Mouse (Mus musculus): ENCODE results near the gene Kcnb1. TPM values are rescaled to one million over a fixed set of nuclear protein-coding genes. Genes with fewer than 3 reads are reported as not detected.

Gene Kcnb1
- polyA plus RNA-seq, 1 experiment from 2014 or later: 1.5 TPM

- 70% methylated on average over 5 of the region's 5 CpGs for WGBS
- H3K27ac ChIP-seq (ENCODE audit: low read depth, low read length): no peak overlapping the region
- no peaks in the 10 kb centered on the region for H3K9me3 ChIP-seq (ENCODE audit: control insufficient read depth, low read length)
- peaks cover 5% of the 10 kb centered on the region; the same call in 1 of the 2 replicates for H3K4me1 ChIP-seq (ENCODE audit: control insufficient read depth, insufficient read depth, low read length)
- no peaks in the 10 kb centered on the region for H3K36me3 ChIP-seq (ENCODE audit: control insufficient read depth, insufficient read depth, low read length)
- no peaks in the 10 kb centered on the region for H3K27me3 ChIP-seq (ENCODE audit: control insufficient read depth, insufficient read depth, low read length)
- no peak for ATAC-seq (ENCODE audit: low FRiP score, low TSS enrichment)
- H3K4me3 ChIP-seq (ENCODE audit: low read length): no peak overlapping the region
- H3K4me2 ChIP-seq (replicated peaks; ENCODE audit: low read depth, low read length): no peak overlapping the region
- H3K9ac ChIP-seq (ENCODE audit: low read depth, low read length): no peak overlapping the region
These were observed 103.1 kb downstream of the Kcnb1 start for GRCm38 (mm10) chr2:167086836-167087235.

GRCm38 (mm10) chr2:167086092-167086491 lies 103.9 kb downstream of the Kcnb1 start:
- Histone ChIP-seq H3K9me3 (ENCODE audit: control insufficient read depth, low read length) (no peaks in the 10 kb centered on the region), H3K9ac (ENCODE audit: low read depth, low read length) (no peak overlapping the region), H3K27ac (ENCODE audit: low read depth, low read length) (no peak overlapping the region), H3K27me3 (ENCODE audit: control insufficient read depth, insufficient read depth, low read length) (no peaks in the 10 kb centered on the region), H3K4me2 (replicated peaks; ENCODE audit: low read depth, low read length) (no peak overlapping the region), H3K36me3 (ENCODE audit: control insufficient read depth, insufficient read depth, low read length) (no peaks in the 10 kb centered on the region), H3K4me3 (ENCODE audit: low read length) (no peak overlapping the region), H3K4me1 (ENCODE audit: control insufficient read depth, insufficient read depth, low read length) (peaks cover 5% of the 10 kb centered on the region; the same call in 1 of the 2 replicates)
- WGBS: 35% methylated on average over 11 of the region's 11 CpGs
- ATAC-seq (ENCODE audit: low FRiP score, low TSS enrichment): no peak

GRCm38 (mm10) chr2:167081639-167082038 lies 108.3 kb downstream of the Kcnb1 start:
- Histone ChIP-seq H3K9ac (ENCODE audit: low read depth, low read length) (no peak overlapping the region), H3K4me1 (ENCODE audit: control insufficient read depth, insufficient read depth, low read length) (peaks cover 17% of the 10 kb centered on the region; the same call in 1 of the 2 replicates), H3K27ac (ENCODE audit: low read depth, low read length) (no peak overlapping the region), H3K4me3 (ENCODE audit: low read length) (no peak overlapping the region), H3K36me3 (ENCODE audit: control insufficient read depth, insufficient read depth, low read length) (no peaks in the 10 kb centered on the region), H3K27me3 (ENCODE audit: control insufficient read depth, insufficient read depth, low read length) (no peaks in the 10 kb centered on the region), H3K4me2 (replicated peaks; ENCODE audit: low read depth, low read length) (no peak overlapping the region), H3K9me3 (ENCODE audit: control insufficient read depth, low read length) (no peaks in the 10 kb centered on the region)
- ATAC-seq (ENCODE audit: low FRiP score, low TSS enrichment): peak; percentile 81
- WGBS: 9% methylated on average over 4 of the region's 4 CpGs

- Histone ChIP-seq H3K4me2 (replicated peaks; ENCODE audit: low read depth, low read length) (no peak overlapping the region), H3K27ac (ENCODE audit: low read depth, low read length) (no peak overlapping the region), H3K9ac (ENCODE audit: low read depth, low read length) (no peak overlapping the region), H3K9me3 (ENCODE audit: control insufficient read depth, low read length) (no peaks in the 10 kb centered on the region), H3K27me3 (ENCODE audit: control insufficient read depth, insufficient read depth, low read length) (no peaks in the 10 kb centered on the region), H3K36me3 (ENCODE audit: control insufficient read depth, insufficient read depth, low read length) (no peaks in the 10 kb centered on the region), H3K4me1 (ENCODE audit: control insufficient read depth, insufficient read depth, low read length) (peaks cover 15% of the 10 kb centered on the region; the same call in 1 of the 2 replicates), H3K4me3 (ENCODE audit: low read length) (no peak overlapping the region)
- WGBS: 54% methylated on average over 6 of the region's 6 CpGs
- ATAC-seq (ENCODE audit: low FRiP score, low TSS enrichment): no peak
These were observed 108.8 kb downstream of the Kcnb1 start for GRCm38 (mm10) chr2:167081135-167081534.

GRCm38 (mm10) chr2:167080387-167080786 lies 109.6 kb downstream of the Kcnb1 start:
- no peak overlapping the region for H3K4me3 ChIP-seq (ENCODE audit: low read length)
- no peak overlapping the region for H3K4me2 ChIP-seq (replicated peaks; ENCODE audit: low read depth, low read length)
- ATAC-seq (ENCODE audit: low FRiP score, low TSS enrichment): no peak
- no peak overlapping the region for H3K9ac ChIP-seq (ENCODE audit: low read depth, low read length)
- no peaks in the 10 kb centered on the region for H3K9me3 ChIP-seq (ENCODE audit: control insufficient read depth, low read length)
- H3K36me3 ChIP-seq (ENCODE audit: control insufficient read depth, insufficient read depth, low read length): no peaks in the 10 kb centered on the region
- H3K27me3 ChIP-seq (ENCODE audit: control insufficient read depth, insufficient read depth, low read length): no peaks in the 10 kb centered on the region
- 78% methylated on average over 3 of the region's 3 CpGs for WGBS
- H3K4me1 ChIP-seq (ENCODE audit: control insufficient read depth, insufficient read depth, low read length): peaks cover 12% of the 10 kb centered on the region; the same call in 1 of the 2 replicates
- no peak overlapping the region for H3K27ac ChIP-seq (ENCODE audit: low read depth, low read length)

GRCm38 (mm10) chr2:167079535-167080257 lies 110.3 kb downstream of the Kcnb1 start:
- Histone ChIP-seq H3K9ac (ENCODE audit: low read depth, low read length) (no peak overlapping the region), H3K4me2 (replicated peaks; ENCODE audit: low read depth, low read length) (no peak overlapping the region), H3K27me3 (ENCODE audit: control insufficient read depth, insufficient read depth, low read length) (no peaks in the 10 kb centered on the region), H3K4me3 (ENCODE audit: low read length) (no peak overlapping the region), H3K36me3 (ENCODE audit: control insufficient read depth, insufficient read depth, low read length) (no peaks in the 10 kb centered on the region), H3K4me1 (ENCODE audit: control insufficient read depth, insufficient read depth, low read length) (peaks cover 12% of the 10 kb centered on the region; the same call in 1 of the 2 replicates), H3K9me3 (ENCODE audit: control insufficient read depth, low read length) (no peaks in the 10 kb centered on the region), H3K27ac (ENCODE audit: low read depth, low read length) (no peak overlapping the region)
- ATAC-seq (ENCODE audit: low FRiP score, low TSS enrichment): no peak
- 44% methylated on average over 18 of the region's 18 CpGs for WGBS

GRCm38 (mm10) chr2:167078931-167079495 lies 110.9 kb downstream of the Kcnb1 start:
- H3K4me2 ChIP-seq (replicated peaks; ENCODE audit: low read depth, low read length): no peak overlapping the region
- peak; percentile 40; the same call in 1 of the 2 replicates for ATAC-seq (ENCODE audit: low FRiP score, low TSS enrichment)
- WGBS: 44% methylated on average over 9 of the region's 9 CpGs
- no peaks in the 10 kb centered on the region for H3K36me3 ChIP-seq (ENCODE audit: control insufficient read depth, insufficient read depth, low read length)
- no peaks in the 10 kb centered on the region for H3K9me3 ChIP-seq (ENCODE audit: control insufficient read depth, low read length)
- no peaks in the 10 kb centered on the region for H3K27me3 ChIP-seq (ENCODE audit: control insufficient read depth, insufficient read depth, low read length)
- H3K9ac ChIP-seq (ENCODE audit: low read depth, low read length): no peak overlapping the region
- no peak overlapping the region for H3K27ac ChIP-seq (ENCODE audit: low read depth, low read length)
- H3K4me1 ChIP-seq (ENCODE audit: control insufficient read depth, insufficient read depth, low read length): peaks cover 12% of the 10 kb centered on the region; the same call in 1 of the 2 replicates
- no peak overlapping the region for H3K4me3 ChIP-seq (ENCODE audit: low read length)

- H3K36me3 ChIP-seq (ENCODE audit: control insufficient read depth, insufficient read depth, low read length): no peaks in the 10 kb centered on the region
- H3K4me1 ChIP-seq (ENCODE audit: control insufficient read depth, insufficient read depth, low read length): peaks cover 12% of the 10 kb centered on the region; the same call in 1 of the 2 replicates
- no peaks in the 10 kb centered on the region for H3K9me3 ChIP-seq (ENCODE audit: control insufficient read depth, low read length)
- no peak overlapping the region for H3K4me3 ChIP-seq (ENCODE audit: low read length)
- no peak for ATAC-seq (ENCODE audit: low FRiP score, low TSS enrichment)
- no peaks in the 10 kb centered on the region for H3K27me3 ChIP-seq (ENCODE audit: control insufficient read depth, insufficient read depth, low read length)
- H3K27ac ChIP-seq (ENCODE audit: low read depth, low read length): no peak overlapping the region
- H3K9ac ChIP-seq (ENCODE audit: low read depth, low read length): no peak overlapping the region
- 28% methylated on average over 7 of the region's 7 CpGs for WGBS
- H3K4me2 ChIP-seq (replicated peaks; ENCODE audit: low read depth, low read length): no peak overlapping the region
These were observed 111.5 kb downstream of the Kcnb1 start for GRCm38 (mm10) chr2:167078486-167078885.

All from kidney, embryonic 14.5 days (tissue).